Mouse (Mus musculus) liver, postnatal 0 days (tissue): ENCODE results near the gene Stard3.

Source experiments
- CTCF ChIP-seq: sonication (generic); IDR thresholded peaks from 2 replicates; pipeline ENCODE4 v1.5.1; 2016; ENCODE audit warnings: antibody characterized with exemption, low read depth
- EP300 ChIP-seq: IDR thresholded peaks from 2 replicates; pipeline ENCODE4 v1.6.1; 2016; ENCODE audit warnings: antibody characterized with exemption, low read depth, mild to moderate bottlenecking

GRCm38 (mm10) chr11:98369337-98369736 is 11.2 kb downstream of the Stard3 start:
- TF ChIP-seq CTCF = no peak
- TF ChIP-seq EP300 = no peak
